Mouse (Mus musculus) stomach, embryonic 15.5 days (tissue): ENCODE results near the gene Grid2. TPM values are rescaled to one million over a fixed set of nuclear protein-coding genes. Genes with fewer than 3 reads are reported as not detected.

ENCODE experiments used
- ATAC-seq: fragments of 200-750 bp; cut with Nextera tagmentation; 2 replicates; pipeline ENCODE4 v1.8.0; 2017; ENCODE audit warnings: low read depth, moderate number of reproducible peaks, moderate TSS enrichment; ENCODE audit not compliant: insufficient read depth, low FRiP score
- H3K27ac ChIP-seq: fragments of 300-500 bp; sonication (generic); 2 replicates; pipeline ENCODE4 v1.5.1; 2015; ENCODE audit warnings: mild to moderate bottlenecking, inconsistent platforms
- H3K27me3 ChIP-seq: fragments of 300-500 bp; sonication (generic); replicated peaks from 2 replicates; pipeline ENCODE4 v1.6.1; 2015; ENCODE audit warnings: inconsistent platforms
- H3K36me3 ChIP-seq: fragments of 300-500 bp; sonication (generic); 2 replicates; pipeline ENCODE4 v1.6.1; 2015; ENCODE audit warnings: inconsistent platforms
- H3K4me1 ChIP-seq: fragments of 300-500 bp; sonication (generic); 2 replicates; pipeline ENCODE4 v1.6.1; 2015; ENCODE audit warnings: inconsistent platforms
- H3K4me2 ChIP-seq: fragments of 300-500 bp; sonication (generic); 2 replicates; pipeline ENCODE4 v1.6.1; 2015; ENCODE audit warnings: mild to moderate bottlenecking, inconsistent platforms
- H3K4me3 ChIP-seq: fragments of 300-500 bp; sonication (generic); replicated peaks from 2 replicates; pipeline ENCODE4 v1.5.1; 2015; ENCODE audit warnings: inconsistent platforms
- H3K9ac ChIP-seq: fragments of 300-500 bp; sonication (generic); 2 replicates; pipeline ENCODE4 v1.6.1; 2015; ENCODE audit warnings: inconsistent platforms
- H3K9me3 ChIP-seq: fragments of 300-500 bp; sonication (generic); 2 replicates; pipeline ENCODE4 v1.6.1; 2016; ENCODE audit warnings: inconsistent platforms
- WGBS: fragments of 180-500 bp; shearing (Covaris S2); methylation state at CpG from one replicate; pipeline ENCODE4 v1.1.7; 2015; 5-methylcytosine and 5-hydroxymethylcytosine counted together
- polyA plus RNA-seq: library from polyadenylated mRNA; unstranded; fragments of >200 nt; fragmentation: Nextera tagmentation; extraction: Ambion mirVana; gene quantifications from 2 replicates; pipeline ENCODE4 v1.2.1, GENCODE M21; 2015

Gene Grid2
- polyA plus RNA-seq, 1 experiment from 2014 or later = 0.89 TPM

GRCm38 (mm10) chr6:64427658-64428057, 1172.0 kb downstream of the Grid2 start:
- Histone ChIP-seq H3K4me2 (no peak overlapping the region), H3K9ac (no peak overlapping the region), H3K4me1 (no peaks in the 10 kb centered on the region), H3K36me3 (no peaks in the 10 kb centered on the region), H3K27me3 (no peaks in the 10 kb centered on the region), H3K9me3 (no peaks in the 10 kb centered on the region), H3K4me3 (no peak overlapping the region), H3K27ac (no peak overlapping the region)
- ATAC-seq = no peak

- Histone ChIP-seq H3K4me2 (no peak overlapping the region), H3K36me3 (no peaks in the 10 kb centered on the region), H3K4me3 (no peak overlapping the region), H3K27ac (no peak overlapping the region), H3K4me1 (no peaks in the 10 kb centered on the region), H3K9ac (no peak overlapping the region), H3K9me3 (no peaks in the 10 kb centered on the region), H3K27me3 (no peaks in the 10 kb centered on the region)
- no peak for ATAC-seq
- WGBS = 40% methylated on average over 1 of the region's 1 CpGs
Observed at GRCm38 (mm10) chr6:64428898-64429297, 1173.2 kb downstream of the Grid2 start.

- ATAC-seq = no peak
- Histone ChIP-seq H3K36me3 (no peaks in the 10 kb centered on the region), H3K4me3 (no peak overlapping the region), H3K9ac (no peak overlapping the region), H3K4me1 (no peaks in the 10 kb centered on the region), H3K27ac (no peak overlapping the region), H3K27me3 (no peaks in the 10 kb centered on the region), H3K9me3 (no peaks in the 10 kb centered on the region), H3K4me2 (no peak overlapping the region)
- WGBS = 76% methylated on average over 5 of the region's 5 CpGs
Observed at GRCm38 (mm10) chr6:64448127-64448526, 1192.5 kb downstream of the Grid2 start.

- H3K4me1 ChIP-seq = no peaks in the 10 kb centered on the region
- no peak overlapping the region for H3K27ac ChIP-seq
- no peaks in the 10 kb centered on the region for H3K27me3 ChIP-seq
- no peaks in the 10 kb centered on the region for H3K9me3 ChIP-seq
- no peak for ATAC-seq
- H3K4me3 ChIP-seq = no peak overlapping the region
- 43% methylated on average over 4 of the region's 4 CpGs for WGBS
- H3K9ac ChIP-seq = no peak overlapping the region
- H3K4me2 ChIP-seq = no peak overlapping the region
- no peaks in the 10 kb centered on the region for H3K36me3 ChIP-seq
Observed at GRCm38 (mm10) chr6:64448864-64449355, 1193.2 kb downstream of the Grid2 start.

- Histone ChIP-seq H3K9ac (no peak overlapping the region), H3K27me3 (no peaks in the 10 kb centered on the region), H3K4me1 (no peaks in the 10 kb centered on the region), H3K4me3 (no peak overlapping the region), H3K36me3 (no peaks in the 10 kb centered on the region), H3K9me3 (no peaks in the 10 kb centered on the region), H3K4me2 (no peak overlapping the region), H3K27ac (no peak overlapping the region)
- WGBS = 77% methylated on average over 3 of the region's 3 CpGs
- no peak for ATAC-seq
Observed at GRCm38 (mm10) chr6:64450770-64451169, 1195.1 kb downstream of the Grid2 start.

GRCm38 (mm10) chr6:64479884-64480283, 1224.2 kb downstream of the Grid2 start:
- H3K4me3 ChIP-seq = no peak overlapping the region
- no peak for ATAC-seq
- H3K27me3 ChIP-seq = no peaks in the 10 kb centered on the region
- no peaks in the 10 kb centered on the region for H3K4me1 ChIP-seq
- no peak overlapping the region for H3K4me2 ChIP-seq
- 75% methylated on average over 3 of the region's 3 CpGs for WGBS
- H3K36me3 ChIP-seq = no peaks in the 10 kb centered on the region
- H3K9ac ChIP-seq = no peak overlapping the region
- H3K27ac ChIP-seq = no peak overlapping the region
- H3K9me3 ChIP-seq = no peaks in the 10 kb centered on the region

- no peak overlapping the region for H3K9ac ChIP-seq
- no peaks in the 10 kb centered on the region for H3K36me3 ChIP-seq
- no peak overlapping the region for H3K4me2 ChIP-seq
- 62% methylated on average over 2 of the region's 2 CpGs for WGBS
- no peak overlapping the region for H3K4me3 ChIP-seq
- H3K9me3 ChIP-seq = no peaks in the 10 kb centered on the region
- ATAC-seq = no peak
- no peaks in the 10 kb centered on the region for H3K4me1 ChIP-seq
- no peak overlapping the region for H3K27ac ChIP-seq
- no peaks in the 10 kb centered on the region for H3K27me3 ChIP-seq
Observed at GRCm38 (mm10) chr6:64480592-64480991, 1224.9 kb downstream of the Grid2 start.

GRCm38 (mm10) chr6:64490313-64491067, 1234.8 kb downstream of the Grid2 start:
- no peaks in the 10 kb centered on the region for H3K9me3 ChIP-seq
- no peak overlapping the region for H3K27ac ChIP-seq
- no peak for ATAC-seq
- no peaks in the 10 kb centered on the region for H3K36me3 ChIP-seq
- WGBS = 61% methylated on average over 4 of the region's 4 CpGs
- no peaks in the 10 kb centered on the region for H3K4me1 ChIP-seq
- H3K4me2 ChIP-seq = no peak overlapping the region
- H3K4me3 ChIP-seq = no peak overlapping the region
- H3K27me3 ChIP-seq = no peaks in the 10 kb centered on the region
- no peak overlapping the region for H3K9ac ChIP-seq

GRCm38 (mm10) chr6:64504394-64504793, 1248.7 kb downstream of the Grid2 start:
- no peaks in the 10 kb centered on the region for H3K9me3 ChIP-seq
- no peaks in the 10 kb centered on the region for H3K4me1 ChIP-seq
- no peak overlapping the region for H3K4me3 ChIP-seq
- no peak for ATAC-seq
- WGBS = 48% methylated on average over 1 of the region's 1 CpGs
- no peak overlapping the region for H3K4me2 ChIP-seq
- no peaks in the 10 kb centered on the region for H3K36me3 ChIP-seq
- no peak overlapping the region for H3K9ac ChIP-seq
- H3K27ac ChIP-seq = no peak overlapping the region
- H3K27me3 ChIP-seq = no peaks in the 10 kb centered on the region

- 52% methylated on average over 3 of the region's 3 CpGs for WGBS
- Histone ChIP-seq H3K4me1 (no peaks in the 10 kb centered on the region), H3K27ac (no peak overlapping the region), H3K9ac (no peak overlapping the region), H3K4me2 (no peak overlapping the region), H3K36me3 (no peaks in the 10 kb centered on the region), H3K9me3 (no peaks in the 10 kb centered on the region), H3K27me3 (no peaks in the 10 kb centered on the region), H3K4me3 (no peak overlapping the region)
- no peak for ATAC-seq
Observed at GRCm38 (mm10) chr6:64542168-64542567, 1286.5 kb downstream of the Grid2 start.

GRCm38 (mm10) chr6:64553645-64554044, 1298.0 kb downstream of the Grid2 start:
- Histone ChIP-seq H3K27ac (no peak overlapping the region), H3K4me2 (no peak overlapping the region), H3K4me1 (no peaks in the 10 kb centered on the region), H3K9ac (no peak overlapping the region), H3K27me3 (no peaks in the 10 kb centered on the region), H3K9me3 (no peaks in the 10 kb centered on the region), H3K4me3 (no peak overlapping the region), H3K36me3 (no peaks in the 10 kb centered on the region)
- WGBS = 80% methylated on average over 3 of the region's 3 CpGs
- no peak for ATAC-seq

GRCm38 (mm10) chr6:64555220-64555619, 1299.5 kb downstream of the Grid2 start:
- H3K27ac ChIP-seq = no peak overlapping the region
- no peak for ATAC-seq
- 71% methylated on average over 4 of the region's 4 CpGs for WGBS

GRCm38 (mm10) chr6:64568599-64568998, 1312.9 kb downstream of the Grid2 start:
- Histone ChIP-seq H3K4me2 (no peak overlapping the region), H3K9me3 (no peaks in the 10 kb centered on the region), H3K36me3 (no peaks in the 10 kb centered on the region), H3K27ac (no peak overlapping the region), H3K27me3 (no peaks in the 10 kb centered on the region), H3K9ac (no peak overlapping the region), H3K4me3 (no peak overlapping the region), H3K4me1 (no peaks in the 10 kb centered on the region)
- WGBS = 49% methylated on average over 5 of the region's 5 CpGs
- no peak for ATAC-seq

More at GRCm38 (mm10) chr6:64555220-64555619, 1299.5 kb downstream of the Grid2 start:
- no peaks in the 10 kb centered on the region for H3K4me1 ChIP-seq
- no peak overlapping the region for H3K4me3 ChIP-seq
- H3K9ac ChIP-seq = no peak overlapping the region
- no peaks in the 10 kb centered on the region for H3K36me3 ChIP-seq
- no peaks in the 10 kb centered on the region for H3K9me3 ChIP-seq
- no peak overlapping the region for H3K4me2 ChIP-seq
- no peaks in the 10 kb centered on the region for H3K27me3 ChIP-seq
